ENCODE assay signal across 8 mouse cellular contexts in the genomic region with DNA sequence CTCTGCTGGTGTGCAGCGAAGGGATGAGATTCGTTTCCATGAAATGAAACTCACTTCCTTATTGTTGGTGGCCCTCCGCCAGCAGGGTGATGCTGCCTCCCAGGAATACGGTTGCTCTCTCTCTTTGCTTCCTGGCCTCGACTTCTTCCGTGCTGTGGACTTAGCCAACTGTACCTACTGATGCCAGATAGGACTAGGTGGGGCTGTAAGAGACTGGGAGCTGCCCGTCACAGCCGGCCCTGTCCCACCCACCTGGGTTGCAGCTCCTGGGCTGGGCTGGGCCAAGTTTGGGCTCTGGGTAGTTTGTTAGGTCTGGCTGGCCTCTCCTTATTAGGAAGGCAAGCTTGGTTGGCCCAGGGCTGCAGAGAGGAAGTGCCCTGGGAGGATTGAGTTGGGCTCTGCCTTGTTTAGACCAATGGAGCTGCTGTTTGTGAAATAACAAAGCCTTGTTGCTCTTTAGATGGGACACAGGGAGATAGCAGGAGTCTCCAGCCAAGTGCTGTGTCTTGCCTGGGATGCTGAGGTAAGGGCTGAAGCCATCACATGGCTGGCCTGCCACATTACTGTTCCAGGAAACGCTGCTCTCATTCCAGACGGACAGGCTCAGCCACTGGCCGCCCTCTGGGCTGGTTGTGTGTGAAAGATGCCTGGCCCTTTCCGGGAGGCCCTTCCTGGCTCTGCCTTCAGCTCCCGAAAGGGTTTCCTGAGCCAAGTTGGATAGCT. TPM values are rescaled to one million over a fixed set of nuclear protein-coding genes. Genes with fewer than 3 reads are reported as not detected.
DNase-seq lines count a peak whose midpoint lies in the region; ATAC-seq and TF ChIP-seq lines count a peak whose summit lies in the region.

No protein-coding gene starts in this region.

- ATAC-seq in common myeloid progenitor, adult 5-6 weeks (replicated peaks; ENCODE audit: low read depth, poor library complexity, severe bottlenecking): peak; percentile 51
- ATAC-seq in lung, embryonic 14.5 days (ENCODE audit: insufficient read depth): peak; percentile 82

- no peak overlapping the region for H3K9ac ChIP-seq in lung, embryonic 14.5 days

- WGBS in kidney, adult 2 months: 20% methylated on average over 13 of the region's 13 CpGs
- 25% methylated on average over 13 of the region's 13 CpGs for WGBS in lung, embryonic 14.5 days

- peak overlapping the region; percentile 83 for H3K27ac ChIP-seq in kidney, adult 2 months (ENCODE audit: insufficient read depth, low read depth, low read length)
- peak overlapping the region; percentile 92 for H3K27ac ChIP-seq in lung, embryonic 14.5 days (ENCODE audit: low read depth)

- peak; percentile 66 to 82 for DNase-seq in adrenal gland, adult (ENCODE audit: inconsistent age in 2 of 2, low spot score in 1 of 2)
- DNase-seq in adrenal gland, postnatal 4 days (ENCODE audit: low spot score in 2 of 2): no peak
- peak; percentile 93 to 94 for DNase-seq in heart, adult 9 months (ENCODE audit: low spot score in 2 of 2)
- peak; percentile 90 for DNase-seq in kidney, adult 2 months
- peak; percentile 80 for DNase-seq in lung, embryonic 14.5 days
- peak; percentile 93 for DNase-seq in skeletal muscle tissue, adult 2 months (ENCODE audit: low read depth, low spot score)
- no peak for DNase-seq in left cerebral cortex, adult 18-20 months (ENCODE audit: low spot score in 2 of 2)

- no peak for TF ChIP-seq CTCF in kidney, adult 2 months (conservative IDR thresholded peaks at IDR 0.05; ENCODE audit: insufficient read depth, insufficient read length, low read depth, low read length)
- TF ChIP-seq CTCF in lung, embryonic 14.5 days (IDR thresholded peaks at IDR 0.05; ENCODE audit: low read depth): no peak

- H3K4me1 ChIP-seq in kidney, adult 2 months (ENCODE audit: control insufficient read depth, insufficient read depth, low read length): peaks cover 33% of the 10 kb centered on the region
- peaks cover 19% of the 10 kb centered on the region for H3K4me1 ChIP-seq in lung, embryonic 14.5 days (ENCODE audit: insufficient read depth)

- H3K27me3 ChIP-seq in kidney, adult 2 months (replicated peaks; ENCODE audit: control insufficient read depth, insufficient read depth, low read length): no peaks in the 10 kb centered on the region
- H3K27me3 ChIP-seq in lung, embryonic 14.5 days (ENCODE audit: insufficient read depth, low read length): no peaks in the 10 kb centered on the region

- TF ChIP-seq POLR2A in kidney, adult 2 months (IDR thresholded peaks at IDR 0.05; ENCODE audit: low read depth, low read length): no peak

- H3K4me2 ChIP-seq in lung, embryonic 14.5 days: peak overlapping the region; percentile 48

- H3K36me3 ChIP-seq in kidney, adult 2 months (ENCODE audit: control insufficient read depth, insufficient read depth, low read length): no peaks in the 10 kb centered on the region
- peaks cover 14% of the 10 kb centered on the region for H3K36me3 ChIP-seq in lung, embryonic 14.5 days (ENCODE audit: insufficient read depth)

- H3K9me3 ChIP-seq in lung, embryonic 14.5 days (ENCODE audit: low read depth, low read length): no peaks in the 10 kb centered on the region

- H3K4me3 ChIP-seq in kidney, adult 2 months (ENCODE audit: insufficient read depth, low read depth, low read length): peak overlapping the region; percentile 2; the same call in 1 of the 2 replicates
- H3K4me3 ChIP-seq in lung, embryonic 14.5 days (ENCODE audit: low read depth, low read length): no peak overlapping the region

RNA-seq across cellular contexts. Expression of a gene that starts 23.5 kb away (rescaled TPM):
- total RNA-seq in adrenal gland, postnatal 4 days (2021): 10 to 100 TPM; 28.7 to 28.9 TPM
- 8.2 and 11.7 TPM in 2 replicates for total RNA-seq in common myeloid progenitor, adult 5-6 weeks (2017)
- 11.6 and 12.4 TPM in 2 replicates for polyA plus RNA-seq in kidney, adult 2 months (2012; rRNA removed)
- polyA plus RNA-seq in lung, embryonic 14.5 days (2014; fragmentation: Nextera tagmentation; extraction: Ambion mirVana): 5.4 and 7.9 TPM in 2 replicates
- total RNA-seq in left cerebral cortex, adult 18-20 months (2021): 10 to 100 TPM; 40.8 to 41.1 TPM

RNA-seq across cellular contexts. Expression of a gene that starts 39.0 kb away (rescaled TPM):
- total RNA-seq in adrenal gland, postnatal 4 days (2021): 10 to 100 TPM; 22.2 to 24.6 TPM
- total RNA-seq in common myeloid progenitor, adult 5-6 weeks (2017): 7.0 and 11.9 TPM in 2 replicates
- 37.4 and 45.6 TPM in 2 replicates for polyA plus RNA-seq in kidney, adult 2 months (2012; rRNA removed)
- polyA plus RNA-seq in lung, embryonic 14.5 days (2014; fragmentation: Nextera tagmentation; extraction: Ambion mirVana): 8.9 and 9.9 TPM in 2 replicates
- 10 to 100 TPM; 18.3 to 20.5 TPM for total RNA-seq in left cerebral cortex, adult 18-20 months (2021)

Comparison
In these comparisons a context has a peak if more than half of its experiments do, and no peak if none do; other contexts are left out.
1. DNase-seq: peak in adrenal gland, adult (2 of 2), heart, adult 9 months (2 of 2), kidney, adult 2 months (single experiment), lung, embryonic 14.5 days (single experiment) and skeletal muscle tissue, adult 2 months (single experiment); none in adrenal gland, postnatal 4 days (0 of 2) and left cerebral cortex, adult 18-20 months (0 of 2).